Mouse (Mus musculus): ENCODE data around the gene Rnf180. TPM values are rescaled to one million over a fixed set of nuclear protein-coding genes. Genes with fewer than 3 reads are reported as not detected.

Rnf180 gene
- total and polyA plus RNA-seq, 3 experiments: 0.23 to 0.84 TPM; not detected in 1

DNA sequence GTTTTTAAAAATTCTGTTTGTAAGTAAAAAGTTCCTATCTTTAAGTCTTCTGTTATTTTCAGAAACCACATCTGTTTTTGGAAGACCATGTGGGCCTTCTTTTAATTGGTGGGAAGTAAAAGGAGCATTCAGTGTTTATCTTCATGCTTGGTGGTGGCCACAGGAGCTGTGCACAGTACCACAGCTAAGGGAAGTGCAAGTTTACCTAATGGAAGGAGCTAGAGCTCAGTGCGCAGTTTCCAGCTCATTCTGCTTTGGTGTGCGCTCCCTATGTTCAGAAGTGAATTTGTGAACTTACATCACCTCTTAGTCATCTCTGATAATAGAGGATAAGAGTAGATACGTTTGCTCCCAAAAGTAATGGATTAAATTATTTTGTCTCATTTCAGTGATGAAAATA, 172.5 kb downstream of the Rnf180 start:
- DNase-seq (ENCODE audit: low read depth, low spot score): no peak
- Histone ChIP-seq H3K4me3 (ENCODE audit: control insufficient read depth in 1 of 2, insufficient read depth in 1 of 2, low read depth in 2 of 2, low read length in 2 of 2) (no peak overlapping the region), H3K79me2 (ENCODE audit: control insufficient read depth, insufficient read depth, low read length, poor library complexity) (no peaks in the 10 kb centered on the region), H3K27me3 (ENCODE audit: control insufficient read depth in 1 of 2, insufficient read depth in 2 of 2, low read length in 2 of 2) (no peaks in the 10 kb centered on the region), H3K4me1 (ENCODE audit: control insufficient read depth in 1 of 2, insufficient read depth in 2 of 2, low read length in 2 of 2) (no peaks in the 10 kb centered on the region), H3K36me3 (ENCODE audit: control insufficient read depth in 1 of 2, insufficient read depth in 2 of 2, low read length in 2 of 2) (no peaks in the 10 kb centered on the region), H3K27ac (ENCODE audit: control insufficient read depth, low read depth, low read length) (no peak overlapping the region), H3K9ac (ENCODE audit: control insufficient read depth, low read depth, low read length, poor library complexity, severe bottlenecking) (no peak overlapping the region), H3K9me3 (replicated peaks; ENCODE audit: insufficient read depth, low read length) (no peaks in the 10 kb centered on the region)
- no peak for TF ChIP-seq SIN3A (IDR thresholded peaks at IDR 0.05; ENCODE audit: low read length)
- TF ChIP-seq USF1 (IDR thresholded peaks at IDR 0.05; ENCODE audit: low read depth, low read length): no peak
- TF ChIP-seq TAL1 (IDR thresholded peaks at IDR 0.05; ENCODE audit: low read length): no peak
- no peak for TF ChIP-seq POLR2AphosphoS2 (IDR thresholded peaks at IDR 0.05; ENCODE audit: low read length)
- no peak for TF ChIP-seq MAZ (IDR thresholded peaks at IDR 0.05; ENCODE audit: low read depth, low read length)
- TF ChIP-seq ELF1 (IDR thresholded peaks at IDR 0.05; ENCODE audit: low read depth, low read length): no peak
- TF ChIP-seq CTCF (IDR thresholded peaks at IDR 0.05 in 2 of 3, conservative IDR thresholded peaks at IDR 0.05 in 1 of 3; ENCODE audit: control insufficient read depth in 1 of 3, insufficient read depth in 1 of 3, low read depth in 2 of 3, low read length in 3 of 3, poor library complexity in 1 of 3, severe bottlenecking in 1 of 3): no peak
- no peak for TF ChIP-seq RAD21 (IDR thresholded peaks at IDR 0.05; ENCODE audit: low read depth, low read length)
- TF ChIP-seq ZKSCAN1 (IDR thresholded peaks at IDR 0.05; ENCODE audit: low read depth, low read length): no peak
- no peak for TF ChIP-seq POLR2A (IDR thresholded peaks at IDR 0.05; ENCODE audit: control insufficient read depth in 1 of 2, insufficient read depth in 1 of 2, low read depth in 1 of 2, low read length in 2 of 2, poor library complexity in 1 of 2)
- TF ChIP-seq MXI1 (IDR thresholded peaks at IDR 0.05; ENCODE audit: low read depth, low read length): no peak

DNA sequence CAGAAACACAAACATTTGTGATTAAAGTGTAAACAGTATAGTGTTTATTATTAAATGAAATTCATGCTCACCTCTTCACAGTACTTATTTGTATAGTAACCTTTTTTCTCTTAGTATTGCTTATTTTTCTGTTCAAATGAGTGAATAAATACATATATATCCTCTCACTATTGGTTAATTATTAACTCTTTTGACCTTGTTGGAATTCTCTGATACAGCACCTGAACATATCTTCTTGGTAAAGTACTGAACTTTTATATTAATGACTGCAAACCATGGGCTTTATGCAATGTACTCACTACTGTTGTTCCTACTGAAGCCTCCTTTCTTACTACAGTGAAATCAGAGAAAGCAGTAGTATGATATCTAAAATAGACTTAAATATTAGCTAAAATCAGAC, 173.0 kb downstream of the Rnf180 start:
- Histone ChIP-seq H3K9me3 (replicated peaks; ENCODE audit: insufficient read depth, low read length) (no peaks in the 10 kb centered on the region), H3K9ac (ENCODE audit: control insufficient read depth, low read depth, low read length, poor library complexity, severe bottlenecking) (no peak overlapping the region), H3K27ac (ENCODE audit: control insufficient read depth, low read depth, low read length) (no peak overlapping the region), H3K79me2 (ENCODE audit: control insufficient read depth, insufficient read depth, low read length, poor library complexity) (no peaks in the 10 kb centered on the region), H3K36me3 (ENCODE audit: control insufficient read depth in 1 of 2, insufficient read depth in 2 of 2, low read length in 2 of 2) (no peaks in the 10 kb centered on the region), H3K4me1 (ENCODE audit: control insufficient read depth in 1 of 2, insufficient read depth in 2 of 2, low read length in 2 of 2) (no peaks in the 10 kb centered on the region), H3K27me3 (ENCODE audit: control insufficient read depth in 1 of 2, insufficient read depth in 2 of 2, low read length in 2 of 2) (no peaks in the 10 kb centered on the region), H3K4me3 (ENCODE audit: control insufficient read depth in 1 of 2, insufficient read depth in 1 of 2, low read depth in 2 of 2, low read length in 2 of 2) (no peak overlapping the region)
- no peak for TF ChIP-seq CHD1 (IDR thresholded peaks at IDR 0.05; ENCODE audit: low read depth, low read length)
- TF ChIP-seq ZKSCAN1 (IDR thresholded peaks at IDR 0.05; ENCODE audit: low read depth, low read length): no peak
- no peak for TF ChIP-seq ZMIZ1 (IDR thresholded peaks at IDR 0.05; ENCODE audit: low read depth, low read length)
- TF ChIP-seq POLR2A (IDR thresholded peaks at IDR 0.05; ENCODE audit: control insufficient read depth in 1 of 2, insufficient read depth in 1 of 2, low read depth in 1 of 2, low read length in 2 of 2, poor library complexity in 1 of 2): no peak
- TF ChIP-seq MAFK (IDR thresholded peaks at IDR 0.05; ENCODE audit: borderline replicate concordance, low read depth, low read length): no peak
- no peak for TF ChIP-seq RCOR1 (IDR thresholded peaks at IDR 0.05; ENCODE audit: low read depth, low read length)
- no peak for TF ChIP-seq HCFC1 (IDR thresholded peaks at IDR 0.05; ENCODE audit: low read depth, low read length)
- TF ChIP-seq ETS1 (IDR thresholded peaks at IDR 0.05; ENCODE audit: low read depth, low read length): no peak
- TF ChIP-seq SIN3A (IDR thresholded peaks at IDR 0.05; ENCODE audit: low read length): no peak
- no peak for TF ChIP-seq KAT2A (conservative IDR thresholded peaks at IDR 0.05; ENCODE audit: low read depth, low read length)
- TF ChIP-seq MAX (IDR thresholded peaks at IDR 0.05; ENCODE audit: low read length): no peak
- TF ChIP-seq MAZ (IDR thresholded peaks at IDR 0.05; ENCODE audit: low read depth, low read length): no peak
- TF ChIP-seq ELF1 (IDR thresholded peaks at IDR 0.05; ENCODE audit: low read depth, low read length): no peak
- TF ChIP-seq GATA1 (IDR thresholded peaks at IDR 0.05; ENCODE audit: low read depth, low read length): no peak
- TF ChIP-seq ZNF384 (IDR thresholded peaks at IDR 0.05; ENCODE audit: low read depth, low read length): no peak
- TF ChIP-seq MXI1 (IDR thresholded peaks at IDR 0.05; ENCODE audit: low read depth, low read length): no peak
- TF ChIP-seq USF2 (IDR thresholded peaks at IDR 0.05; ENCODE audit: borderline replicate concordance in 1 of 2, insufficient read depth in 1 of 2, low read depth in 1 of 2, low read length in 2 of 2): no peak
- no peak for TF ChIP-seq JUND (IDR thresholded peaks at IDR 0.05; ENCODE audit: low read depth, low read length)
- TF ChIP-seq CTCF (IDR thresholded peaks at IDR 0.05 in 2 of 3, conservative IDR thresholded peaks at IDR 0.05 in 1 of 3; ENCODE audit: control insufficient read depth in 1 of 3, insufficient read depth in 1 of 3, low read depth in 2 of 3, low read length in 3 of 3, poor library complexity in 1 of 3, severe bottlenecking in 1 of 3): no peak
- no peak for DNase-seq (ENCODE audit: low read depth, low spot score)

All from MEL (cell line).